Mouse (Mus musculus): ENCODE data around the gene 5530401A14Rik. TPM values are rescaled to one million over a fixed set of nuclear protein-coding genes. Genes with fewer than 3 reads are reported as not detected.

The 5530401A14Rik gene
- not detected in 2 replicates for polyA plus RNA-seq (2012; ENCODE audit: insufficient read depth, insufficient read length, missing spikeins)

- Histone ChIP-seq H3K27ac (replicated peaks; ENCODE audit: low read depth, low read length) (no peak within 1 kb of the TSS), H3K4me3 (ENCODE audit: insufficient read depth, low read depth, low read length) (no peak within 1 kb of the TSS), H3K4me1 (ENCODE audit: control insufficient read depth, insufficient read depth, insufficient read length, low read length) (no peaks in the 10 kb centered on the region)
These were observed at the start of gene 5530401A14Rik for GRCm38 (mm10) chr11:81860250-81860972. 5530401A14Rik (plus strand) TSS chr11:81860673.

DNA sequence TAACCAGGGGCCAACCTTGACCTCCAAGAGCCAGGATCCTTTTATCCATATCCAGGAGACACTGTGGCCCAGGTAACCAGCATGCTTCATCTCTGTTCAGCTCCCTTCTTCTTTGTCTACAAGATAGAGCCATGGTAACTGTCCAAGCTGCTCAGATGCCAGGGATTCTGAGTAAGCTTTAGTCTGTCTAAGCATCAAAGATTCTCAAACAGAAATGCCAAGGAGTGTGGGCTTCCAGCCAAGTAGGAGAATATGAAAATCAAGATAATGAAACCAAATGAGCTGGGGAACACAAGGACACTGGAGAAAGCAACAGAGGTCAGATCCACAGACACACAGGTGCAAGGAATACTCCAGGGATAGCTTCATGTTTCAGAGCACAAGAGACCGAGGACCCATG lies 45.7 kb upstream of the 5530401A14Rik start:
- H3K4me1 ChIP-seq (ENCODE audit: control insufficient read depth, insufficient read depth, insufficient read length, low read length): no peaks in the 10 kb centered on the region

GRCm38 (mm10) chr11:81816531-81816930 lies 43.9 kb upstream of the 5530401A14Rik start:
- Histone ChIP-seq H3K4me1 (ENCODE audit: control insufficient read depth, insufficient read depth, insufficient read length, low read length) (no peaks in the 10 kb centered on the region), H3K27ac (replicated peaks; ENCODE audit: low read depth, low read length) (no peak overlapping the region), H3K4me3 (ENCODE audit: insufficient read depth, low read depth, low read length) (no peak overlapping the region)

More for the DNA sequence above, 45.7 kb upstream of the 5530401A14Rik start:
- Histone ChIP-seq H3K4me3 (ENCODE audit: insufficient read depth, low read depth, low read length) (no peak overlapping the region), H3K27ac (replicated peaks; ENCODE audit: low read depth, low read length) (no peak overlapping the region)

DNA sequence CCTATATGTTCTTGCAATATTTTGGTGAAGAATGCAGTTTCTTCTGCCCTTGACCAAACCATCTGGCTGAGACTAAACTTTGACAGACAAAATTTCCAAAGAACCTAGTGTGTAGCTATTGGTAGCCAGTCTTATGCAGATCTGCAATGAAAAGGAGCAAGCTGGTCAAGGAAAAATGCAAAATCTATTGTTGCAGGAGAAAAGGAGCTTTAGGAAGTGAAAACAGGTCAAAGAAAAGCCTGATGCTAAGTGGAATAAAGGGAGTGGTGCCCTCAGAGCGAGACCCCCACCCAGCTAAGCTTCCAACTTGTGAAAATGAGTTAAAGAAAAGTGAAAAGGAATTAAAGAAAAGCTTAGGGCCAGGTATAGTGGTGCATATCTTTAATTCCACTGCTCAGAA lies 28.1 kb upstream of the 5530401A14Rik start:
- no peaks in the 10 kb centered on the region for H3K4me1 ChIP-seq (ENCODE audit: control insufficient read depth, insufficient read depth, insufficient read length, low read length)
- no peak overlapping the region for H3K27ac ChIP-seq (replicated peaks; ENCODE audit: low read depth, low read length)
- H3K4me3 ChIP-seq (ENCODE audit: insufficient read depth, low read depth, low read length): no peak overlapping the region

DNA sequence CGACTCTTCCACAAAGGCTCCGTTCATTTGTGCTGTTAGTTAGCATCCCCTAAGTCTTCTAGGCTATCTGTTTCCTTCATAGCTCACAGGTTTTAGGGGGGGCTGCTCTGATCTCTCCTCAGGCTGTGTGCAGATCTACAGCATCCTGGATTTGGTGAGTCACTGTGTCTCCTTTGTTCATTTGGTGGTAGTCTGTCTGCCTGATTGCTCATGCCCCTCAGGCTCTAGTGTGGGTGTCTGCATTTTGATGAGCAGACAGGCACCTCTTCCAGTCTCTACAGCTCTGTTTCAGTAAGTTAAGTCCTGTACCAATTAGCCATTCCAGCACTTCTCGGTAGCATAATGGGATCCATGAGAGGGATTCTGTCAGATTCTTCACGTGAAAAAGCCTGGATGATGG lies 22.0 kb upstream of the 5530401A14Rik start:
- Histone ChIP-seq H3K27ac (replicated peaks; ENCODE audit: low read depth, low read length) (no peak overlapping the region), H3K4me1 (ENCODE audit: control insufficient read depth, insufficient read depth, insufficient read length, low read length) (no peaks in the 10 kb centered on the region), H3K4me3 (ENCODE audit: insufficient read depth, low read depth, low read length) (no peak overlapping the region)

GRCm38 (mm10) chr11:81841001-81841400 lies 19.5 kb upstream of the 5530401A14Rik start:
- Histone ChIP-seq H3K27ac (replicated peaks; ENCODE audit: low read depth, low read length) (no peak overlapping the region), H3K4me1 (ENCODE audit: control insufficient read depth, insufficient read depth, insufficient read length, low read length) (no peaks in the 10 kb centered on the region), H3K4me3 (ENCODE audit: insufficient read depth, low read depth, low read length) (no peak overlapping the region)

GRCm38 (mm10) chr11:81845010-81845685 lies 15.3 kb upstream of the 5530401A14Rik start:
- no peaks in the 10 kb centered on the region for H3K4me1 ChIP-seq (ENCODE audit: control insufficient read depth, insufficient read depth, insufficient read length, low read length)
- no peak overlapping the region for H3K4me3 ChIP-seq (ENCODE audit: insufficient read depth, low read depth, low read length)
- no peak overlapping the region for H3K27ac ChIP-seq (replicated peaks; ENCODE audit: low read depth, low read length)

DNA sequence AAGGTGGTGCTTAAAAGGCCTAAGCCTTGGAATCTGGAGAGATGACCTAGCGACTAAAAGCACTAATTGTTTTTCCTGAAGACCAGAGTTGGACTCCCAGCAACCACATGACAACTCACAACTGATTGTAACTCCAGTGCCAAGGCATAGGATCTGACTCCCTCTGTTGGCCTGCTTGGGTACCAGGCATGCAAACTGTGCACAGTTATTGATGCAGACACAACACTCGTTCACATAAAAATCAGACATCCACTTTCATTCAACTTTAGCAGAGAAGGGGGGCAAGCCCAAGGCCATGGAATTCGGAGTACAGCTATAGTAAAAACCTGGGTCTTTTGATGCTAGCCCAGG lies 14.8 kb upstream of the 5530401A14Rik start:
- Histone ChIP-seq H3K27ac (replicated peaks; ENCODE audit: low read depth, low read length) (no peak overlapping the region), H3K4me1 (ENCODE audit: control insufficient read depth, insufficient read depth, insufficient read length, low read length) (no peaks in the 10 kb centered on the region), H3K4me3 (ENCODE audit: insufficient read depth, low read depth, low read length) (no peak overlapping the region)

DNA sequence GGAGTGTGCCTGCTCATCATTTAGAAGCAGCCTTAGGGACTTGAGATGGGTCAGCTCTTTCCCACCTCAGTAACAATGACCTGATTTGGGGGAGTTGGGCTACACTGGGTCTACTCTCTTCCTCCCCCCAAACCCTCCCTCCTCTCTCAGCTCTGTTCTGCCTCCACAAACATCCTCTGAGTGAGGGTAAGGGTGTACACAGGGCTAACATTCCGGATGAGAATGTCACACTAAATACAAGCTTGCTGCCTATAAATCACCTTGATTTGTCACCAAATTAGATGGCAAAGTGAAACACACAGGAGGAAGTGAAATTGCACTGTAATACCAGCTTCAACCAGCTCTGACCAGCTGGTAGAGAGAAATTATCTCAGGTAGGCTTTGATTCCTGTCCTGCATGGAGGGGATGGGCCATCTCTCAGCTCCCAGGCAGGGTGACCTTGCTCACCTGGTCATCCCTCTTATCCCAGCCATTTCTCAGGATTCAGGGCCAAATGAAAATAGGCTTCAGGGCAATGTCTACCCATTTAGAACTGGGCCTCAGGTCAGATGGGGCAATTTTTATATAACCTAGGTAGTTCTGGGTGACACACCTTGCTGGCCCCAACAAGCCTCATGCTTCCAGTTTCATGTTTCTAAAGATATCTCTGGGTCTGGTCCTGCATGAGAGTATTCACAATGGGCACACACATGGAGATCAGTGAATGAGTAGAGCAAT lies 12.5 kb upstream of the 5530401A14Rik start:
- Histone ChIP-seq H3K4me3 (ENCODE audit: insufficient read depth, low read depth, low read length) (no peak overlapping the region), H3K4me1 (ENCODE audit: control insufficient read depth, insufficient read depth, insufficient read length, low read length) (no peaks in the 10 kb centered on the region), H3K27ac (replicated peaks; ENCODE audit: low read depth, low read length) (no peak overlapping the region)

DNA sequence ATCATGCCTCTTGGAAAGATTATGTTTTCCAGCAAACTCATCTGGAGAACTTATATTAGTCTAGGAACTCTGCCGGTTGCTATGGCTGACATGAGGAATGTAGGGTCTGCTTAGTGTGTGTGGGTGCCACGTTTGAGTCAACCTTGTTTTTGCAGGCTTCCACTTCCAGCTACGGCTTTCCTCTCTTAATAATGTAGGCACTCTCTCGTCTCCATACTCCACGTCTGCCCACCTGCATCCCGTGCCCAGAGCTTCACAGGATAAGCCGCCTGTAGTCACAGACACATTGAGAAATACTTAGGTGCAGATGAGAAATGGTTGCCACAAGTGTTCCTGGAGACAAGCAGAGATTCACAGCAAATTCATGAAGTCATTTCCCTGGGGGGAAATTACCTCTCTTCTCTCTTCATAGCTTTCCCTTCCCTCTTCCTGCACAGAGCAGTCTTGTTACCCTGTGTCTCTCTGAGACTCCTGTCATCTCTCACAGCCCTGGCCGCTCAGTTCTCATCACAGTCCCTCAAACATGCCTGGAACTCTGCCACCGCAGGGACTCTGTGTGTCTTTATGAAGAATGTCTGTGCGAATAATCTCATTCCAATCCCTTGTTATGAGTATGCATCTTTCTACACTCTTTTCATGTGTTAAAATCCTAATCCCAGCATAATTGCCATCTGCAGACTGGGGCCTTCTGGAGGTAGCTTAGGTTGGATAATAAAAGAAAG lies 5.3 kb downstream of the 5530401A14Rik start:
- Histone ChIP-seq H3K4me1 (ENCODE audit: control insufficient read depth, insufficient read depth, insufficient read length, low read length) (no peaks in the 10 kb centered on the region), H3K27ac (replicated peaks; ENCODE audit: low read depth, low read length) (no peak overlapping the region)

DNA sequence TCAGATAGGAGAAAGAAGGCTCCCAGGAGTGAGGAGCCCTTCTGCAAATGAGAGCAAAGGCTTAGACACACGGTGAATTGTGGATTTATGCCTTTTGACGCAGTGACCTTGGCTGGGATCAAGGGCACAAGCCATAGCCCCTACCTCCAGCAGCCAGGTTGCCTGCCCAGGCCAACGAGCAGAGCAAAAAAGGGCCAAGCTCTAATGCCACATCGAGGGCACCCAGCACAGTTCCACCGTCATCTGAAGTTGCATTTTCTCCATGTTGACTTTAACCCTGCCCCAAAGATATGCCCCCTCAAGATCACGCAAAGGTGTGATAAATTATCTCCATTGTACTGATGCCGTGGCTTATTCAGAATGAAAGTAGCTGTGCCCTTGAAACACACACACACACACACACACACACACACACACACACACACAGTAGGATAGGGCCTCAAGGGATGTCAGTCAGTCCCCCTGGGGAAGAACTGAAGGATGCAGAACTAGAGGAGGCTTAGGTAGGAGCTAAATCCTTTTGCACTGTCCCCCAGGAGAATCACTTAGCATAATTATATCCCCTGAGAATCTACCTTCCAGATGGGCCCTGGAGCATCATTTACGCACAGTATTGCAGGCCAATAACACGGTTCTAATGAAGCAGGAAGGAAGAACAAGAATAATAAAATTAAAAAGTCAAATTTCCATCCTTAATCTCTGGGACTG lies 11.2 kb downstream of the 5530401A14Rik start:
- H3K4me3 ChIP-seq (ENCODE audit: insufficient read depth, low read depth, low read length): no peak overlapping the region
- H3K4me1 ChIP-seq (ENCODE audit: control insufficient read depth, insufficient read depth, insufficient read length, low read length): no peaks in the 10 kb centered on the region

More for the DNA sequence above, 5.3 kb downstream of the 5530401A14Rik start:
- H3K4me3 ChIP-seq (ENCODE audit: insufficient read depth, low read depth, low read length): no peak overlapping the region

DNA sequence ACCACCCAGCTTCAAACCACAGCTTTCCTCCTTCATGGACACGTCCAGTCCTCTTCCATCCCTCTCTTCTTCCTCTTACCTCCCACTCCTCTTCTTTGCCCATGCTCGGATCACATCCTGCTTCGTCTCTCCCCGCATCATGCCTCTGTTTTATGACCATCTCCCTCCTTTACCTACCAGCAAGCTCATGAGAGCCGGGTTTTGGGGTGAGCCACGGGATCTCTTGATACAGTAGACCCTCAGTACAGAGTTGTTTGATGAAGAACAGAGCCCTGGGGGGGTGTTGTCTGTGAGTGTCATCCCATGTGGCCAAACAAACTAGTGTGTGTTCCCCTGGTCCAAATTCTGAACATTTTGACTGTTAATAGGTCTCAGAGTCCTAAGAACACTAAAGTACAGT lies 36.0 kb downstream of the 5530401A14Rik start:
- H3K4me1 ChIP-seq (ENCODE audit: control insufficient read depth, insufficient read depth, insufficient read length, low read length): no peaks in the 10 kb centered on the region
- H3K27ac ChIP-seq (replicated peaks; ENCODE audit: low read depth, low read length): no peak overlapping the region
- H3K4me3 ChIP-seq (ENCODE audit: insufficient read depth, low read depth, low read length): no peak overlapping the region

More for the DNA sequence above, 11.2 kb downstream of the 5530401A14Rik start:
- no peak overlapping the region for H3K27ac ChIP-seq (replicated peaks; ENCODE audit: low read depth, low read length)

DNA sequence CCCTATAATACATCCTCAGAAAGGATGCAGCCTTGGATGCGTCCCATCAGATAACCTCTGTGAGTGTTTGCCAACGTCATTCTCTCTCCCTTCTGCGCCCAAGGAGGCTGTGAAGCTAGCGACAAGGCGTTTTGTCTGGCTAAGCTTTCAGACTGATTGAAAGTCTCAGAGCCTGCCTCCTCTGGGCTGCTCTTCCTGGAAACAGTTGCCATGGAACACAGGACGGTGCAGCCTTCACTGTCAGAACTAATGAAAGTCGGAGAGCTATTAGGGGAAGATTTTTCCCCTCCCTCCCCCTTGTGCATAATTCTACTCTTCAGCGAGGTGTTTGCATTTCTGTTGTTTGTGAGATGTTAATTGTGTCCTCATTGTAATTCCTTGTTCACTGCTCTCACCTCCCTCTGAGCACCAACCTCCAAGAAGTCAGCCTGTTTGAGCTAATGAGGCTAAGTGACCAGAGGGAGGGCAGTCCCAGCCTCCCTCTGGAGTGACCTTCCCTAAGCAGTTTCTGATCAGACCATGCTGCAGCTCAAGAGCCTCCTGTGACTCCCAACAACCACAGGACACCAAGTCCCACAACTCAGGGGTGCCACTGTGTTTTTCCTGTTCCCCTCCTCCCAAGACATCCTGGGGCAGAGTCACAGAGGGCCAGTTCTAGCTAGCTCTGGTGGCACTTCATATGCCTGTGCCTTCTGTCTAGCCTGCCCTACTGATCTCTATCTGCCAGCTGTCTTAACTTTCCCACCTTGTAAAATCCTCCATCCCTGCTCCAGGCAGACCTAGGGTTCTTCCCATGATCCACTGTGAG lies 37.3 kb downstream of the 5530401A14Rik start:
- no peaks in the 10 kb centered on the region for H3K4me1 ChIP-seq (ENCODE audit: control insufficient read depth, insufficient read depth, insufficient read length, low read length)
- H3K27ac ChIP-seq (replicated peaks; ENCODE audit: low read depth, low read length): no peak overlapping the region
- no peak overlapping the region for H3K4me3 ChIP-seq (ENCODE audit: insufficient read depth, low read depth, low read length)

- Histone ChIP-seq H3K4me3 (ENCODE audit: insufficient read depth, low read depth, low read length) (no peak overlapping the region), H3K4me1 (ENCODE audit: control insufficient read depth, insufficient read depth, insufficient read length, low read length) (no peaks in the 10 kb centered on the region), H3K27ac (replicated peaks; ENCODE audit: low read depth, low read length) (no peak overlapping the region)
These were observed 41.8 kb downstream of the 5530401A14Rik start for GRCm38 (mm10) chr11:81902318-81902717.

All from brown adipose tissue, adult 24 weeks (tissue).